Mouse (Mus musculus): ENCODE measurements at regions not wholly inside any gene's neighbourhood (a gene's known extent, or its start where the extent isn't known, plus 50 kb on each side); places are given as distances from the start of the nearest gene placed in this dataset.

DNA sequence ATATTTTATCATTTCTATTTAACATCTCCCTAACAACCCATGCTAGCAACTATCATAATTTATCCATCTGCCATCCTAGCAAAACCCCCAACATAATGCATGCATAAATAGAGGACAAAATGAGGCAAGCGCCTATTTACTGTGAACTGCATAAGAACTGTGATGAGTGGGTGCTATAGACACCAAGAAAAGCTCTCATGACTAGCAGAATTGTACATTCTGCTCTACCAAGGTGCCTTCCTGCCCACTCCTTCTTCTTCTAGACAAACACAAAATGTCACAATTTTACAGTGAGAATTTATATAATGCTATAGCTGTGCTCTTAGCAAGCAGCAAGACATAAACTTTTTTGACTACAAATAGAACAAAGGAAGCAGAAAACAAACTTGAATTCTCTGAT, 305.9 kb downstream of the Brinp1 start:
- no peak for DNase-seq

DNA sequence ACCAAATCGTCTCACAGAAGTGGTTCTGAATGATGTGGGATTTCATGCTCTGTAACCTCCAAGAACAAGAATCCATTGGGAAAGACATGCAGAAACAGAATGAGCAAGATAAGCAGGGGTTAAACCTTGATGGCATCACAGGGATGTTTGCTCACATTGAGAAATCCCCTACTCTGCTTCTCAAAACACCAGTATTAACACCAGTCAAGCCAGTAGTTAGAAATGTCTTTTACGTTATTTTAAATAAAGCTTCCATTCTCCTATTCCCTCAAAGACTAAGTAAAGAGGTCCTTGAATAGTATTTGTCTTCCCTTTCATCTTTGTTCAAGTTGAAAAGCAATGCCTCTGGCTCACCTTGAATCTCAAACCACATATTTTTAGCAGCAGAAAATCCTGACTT, 320.9 kb downstream of the Brinp1 start:
- no peak for DNase-seq

DNA sequence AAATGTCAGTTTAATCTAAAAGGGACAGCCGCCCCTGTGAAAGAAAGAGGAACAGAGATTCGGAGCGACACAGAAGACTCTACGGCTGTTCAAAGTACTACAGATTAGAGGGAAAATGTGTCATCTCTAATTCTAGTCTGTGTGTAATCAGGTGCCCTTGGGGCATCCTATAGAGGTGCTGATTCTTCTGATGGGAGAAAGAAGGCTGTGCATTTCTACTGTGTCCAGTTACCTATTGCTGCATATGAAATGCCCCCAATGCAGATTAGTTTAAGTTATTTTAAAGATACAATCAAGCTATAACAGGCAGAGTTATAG, 330.2 kb downstream of the Brinp1 start:
- DNase-seq, result no peak

DNA sequence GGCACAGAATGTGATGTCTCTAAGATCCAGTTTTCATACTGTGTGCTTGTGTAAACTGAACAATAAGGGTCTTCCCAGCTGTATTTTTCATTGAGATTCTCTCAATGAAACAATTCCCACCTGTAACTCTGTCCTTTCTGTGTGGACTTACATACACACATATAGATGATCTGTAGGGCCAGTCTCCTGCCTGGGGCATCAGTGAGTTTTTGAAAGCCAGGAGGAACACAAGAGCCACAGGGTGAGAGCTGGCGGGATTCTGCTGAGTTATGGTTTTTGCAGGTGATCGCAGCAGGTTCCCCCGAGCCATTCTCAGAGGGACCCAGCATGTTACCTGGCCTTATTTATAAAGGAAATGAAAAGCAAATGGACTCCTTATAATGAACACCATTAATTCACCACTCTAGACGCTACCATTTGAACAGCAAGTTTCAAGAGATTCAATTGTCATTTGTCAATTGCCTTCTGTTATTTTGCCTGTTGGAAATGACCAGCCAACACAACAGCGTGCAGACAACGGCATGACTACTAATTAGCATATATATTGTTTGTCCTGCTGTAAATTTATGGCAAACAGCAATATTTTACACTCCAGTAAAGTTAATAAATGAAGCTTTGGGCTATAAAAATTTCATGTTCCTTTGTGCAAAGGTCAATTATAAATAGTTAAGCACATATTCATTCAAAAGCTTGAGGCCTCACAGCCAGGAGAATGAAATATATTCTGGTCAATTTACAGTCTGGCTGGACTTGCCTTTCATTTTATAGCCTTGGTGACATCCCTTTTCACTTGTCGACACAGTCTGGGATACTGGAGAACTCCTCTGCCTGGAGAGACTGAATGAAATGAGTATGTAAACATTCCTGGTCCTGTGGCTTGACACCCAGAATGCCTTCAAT, 330.8 kb downstream of the Brinp1 start:
- DNase-seq, result no peak

DNA sequence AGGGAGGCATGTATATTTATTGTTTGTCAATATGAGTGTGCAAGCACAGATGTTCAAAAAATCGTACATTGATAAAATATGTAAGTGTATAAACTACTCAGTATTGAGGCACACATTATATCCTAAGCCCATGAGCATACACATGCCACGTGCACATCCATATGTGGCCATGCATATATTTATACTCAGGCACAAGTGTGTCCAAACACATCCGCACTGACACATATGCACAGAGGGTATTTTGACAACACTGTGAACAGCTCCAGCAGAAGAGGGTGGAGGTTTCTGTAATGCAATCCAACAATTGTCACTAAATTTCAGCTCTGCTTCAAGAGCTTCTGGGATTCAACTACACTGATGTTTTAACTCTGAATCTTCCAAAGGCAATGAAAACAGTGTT, 333.6 kb downstream of the Brinp1 start:
- DNase-seq, result no peak

DNA sequence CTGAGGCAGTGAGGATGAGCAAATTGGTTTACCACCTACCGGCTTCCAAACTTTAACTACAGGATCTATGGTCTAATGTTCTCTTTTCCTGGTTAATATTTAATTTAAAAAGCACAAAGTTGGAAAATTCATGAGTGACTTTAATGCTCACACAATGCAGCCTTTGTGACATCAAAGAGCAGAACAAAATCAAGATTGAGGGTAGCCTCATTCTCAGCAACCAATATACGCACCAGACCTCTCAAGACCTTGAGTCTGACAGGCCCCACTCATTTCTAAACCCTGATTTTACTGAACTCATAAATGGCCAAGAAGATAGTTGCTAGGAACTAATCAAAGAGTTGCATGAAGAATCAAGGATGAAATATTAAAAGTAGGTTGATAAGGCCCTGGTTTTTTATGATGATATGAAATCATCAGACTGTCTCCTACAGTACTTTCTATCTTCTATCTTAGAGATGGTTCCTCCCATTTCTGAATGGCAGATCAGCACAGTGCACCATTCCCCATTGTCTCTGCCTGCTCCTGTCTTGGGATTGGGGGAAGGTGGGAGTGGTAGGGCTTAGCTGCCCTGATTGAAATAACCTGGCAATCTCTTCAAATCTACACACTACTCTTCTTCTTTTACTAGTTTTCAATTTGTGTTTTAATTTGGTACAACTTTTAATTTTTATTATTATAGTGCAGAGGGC, 338.3 kb downstream of the Brinp1 start:
- DNase-seq, result no peak

DNA sequence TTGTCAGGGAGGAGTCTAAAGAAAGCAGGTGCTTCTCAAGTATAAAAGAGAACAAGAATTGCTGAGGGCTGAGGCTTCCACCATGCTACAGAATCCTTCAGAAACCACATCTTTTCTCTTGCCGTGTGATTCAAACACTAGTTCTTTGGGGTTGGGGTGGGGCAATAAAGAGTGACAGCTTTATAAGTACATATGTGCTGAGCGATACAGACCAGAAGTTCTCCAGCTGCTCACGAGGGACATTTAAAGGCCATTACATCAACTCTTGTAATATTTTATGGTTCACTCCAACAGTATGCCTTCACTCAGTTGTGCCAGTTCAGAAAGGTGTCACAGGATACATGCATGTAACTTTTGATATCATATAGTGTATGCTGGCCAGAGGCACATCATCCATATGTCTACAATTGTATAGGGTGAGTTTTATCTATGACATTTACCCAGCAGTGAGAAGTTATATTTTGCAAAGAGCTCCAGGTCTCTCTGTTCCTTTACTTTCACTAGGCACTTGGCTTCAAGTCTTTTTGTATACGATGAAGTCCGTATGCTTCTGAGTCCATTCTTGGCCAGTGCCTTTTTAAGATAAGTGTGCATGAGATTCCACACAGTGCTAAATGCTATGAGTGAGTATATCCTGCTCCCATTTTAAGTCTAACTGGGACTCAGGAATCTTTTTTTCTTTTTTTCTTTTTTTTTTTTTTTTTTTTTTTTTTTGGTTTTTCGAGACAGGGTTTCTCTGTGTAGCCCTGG, 341.8 kb downstream of the Brinp1 start:
- no peak for DNase-seq

DNA sequence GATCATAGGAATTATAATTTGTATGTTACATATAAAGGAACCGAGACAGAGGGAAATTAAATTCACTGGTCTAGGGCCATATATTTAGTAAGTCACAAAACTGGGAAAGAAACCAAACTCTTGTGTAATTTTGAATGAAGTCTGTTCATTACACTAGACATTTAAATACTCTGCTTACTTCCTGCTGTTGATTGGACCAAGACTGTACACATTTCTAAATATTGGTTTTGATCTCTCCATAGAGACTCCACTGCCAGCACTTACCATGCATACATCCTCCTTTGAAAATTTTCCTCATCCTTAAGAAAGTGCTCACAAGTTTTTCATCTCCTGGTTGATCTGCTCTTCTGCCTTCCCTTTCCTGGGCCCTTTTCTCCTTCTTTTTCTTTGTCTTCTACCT, 358.9 kb downstream of the Brinp1 start:
- no peak for DNase-seq

DNA sequence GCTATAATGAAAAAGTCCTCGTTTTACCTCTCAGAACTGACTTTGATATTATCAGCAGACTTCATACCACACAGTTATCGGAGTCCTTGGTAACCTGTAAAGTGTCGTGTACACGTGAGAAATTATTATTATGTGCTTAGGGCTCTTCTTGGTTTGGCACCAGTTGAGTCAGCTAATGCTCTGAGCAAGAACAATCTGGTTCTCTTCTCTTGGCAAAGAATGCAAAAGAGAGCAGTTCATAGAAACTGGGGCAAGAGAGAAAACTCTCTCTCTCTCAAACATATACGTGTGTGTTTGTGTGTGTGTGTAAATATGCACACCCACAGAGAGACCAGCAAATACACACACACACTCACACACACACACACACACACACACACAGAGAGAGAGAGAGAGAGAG, 378.8 kb downstream of the Brinp1 start:
- DNase-seq, result no peak

DNA sequence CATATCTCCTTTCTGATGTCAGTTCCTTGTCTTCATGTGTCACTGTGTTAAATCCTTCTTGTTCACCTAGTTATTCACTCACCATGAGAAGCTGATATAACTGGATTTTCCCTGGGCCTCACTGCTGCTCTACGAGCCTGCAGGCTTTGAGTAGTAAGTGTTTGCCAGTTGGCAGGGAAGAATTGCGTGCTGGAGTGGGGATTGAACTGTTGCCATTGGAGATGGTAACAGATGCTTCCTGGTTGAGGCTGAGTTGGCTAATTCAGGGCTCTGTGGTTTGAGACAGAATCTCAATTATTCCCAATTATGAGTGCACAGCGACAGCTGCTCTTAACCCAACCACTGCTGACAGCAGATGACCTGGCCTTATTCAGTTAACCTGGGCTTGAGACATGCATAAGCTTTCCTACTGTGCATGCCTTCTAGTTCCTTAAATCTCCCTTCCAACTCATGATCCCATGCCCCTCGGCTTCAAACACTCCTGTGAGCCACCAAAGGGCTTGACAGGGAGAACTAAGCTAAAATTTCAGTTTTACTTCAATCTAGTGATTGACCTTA, 379.5 kb downstream of the Brinp1 start:
- DNase-seq, result peak; percentile 64

DNA sequence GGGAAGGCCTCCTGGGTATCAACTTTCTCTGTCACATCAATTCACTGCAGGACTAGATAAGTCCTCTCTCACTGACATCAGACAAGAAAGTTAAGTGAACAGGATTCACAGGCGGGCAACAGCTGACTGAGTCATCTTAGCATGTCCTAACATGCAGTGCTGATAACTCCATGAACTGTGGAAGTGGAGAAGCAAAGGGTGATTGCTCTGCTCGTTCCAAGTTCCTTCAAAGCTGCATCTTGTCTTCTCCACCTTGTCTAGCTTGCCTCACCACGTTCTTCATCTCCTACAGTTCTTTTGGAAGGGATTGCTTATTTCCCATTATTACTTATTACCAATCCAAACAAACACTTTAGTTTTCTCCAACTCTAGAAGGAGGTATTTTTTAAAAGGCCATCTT, 380.9 kb downstream of the Brinp1 start:
- DNase-seq, result no peak

DNA sequence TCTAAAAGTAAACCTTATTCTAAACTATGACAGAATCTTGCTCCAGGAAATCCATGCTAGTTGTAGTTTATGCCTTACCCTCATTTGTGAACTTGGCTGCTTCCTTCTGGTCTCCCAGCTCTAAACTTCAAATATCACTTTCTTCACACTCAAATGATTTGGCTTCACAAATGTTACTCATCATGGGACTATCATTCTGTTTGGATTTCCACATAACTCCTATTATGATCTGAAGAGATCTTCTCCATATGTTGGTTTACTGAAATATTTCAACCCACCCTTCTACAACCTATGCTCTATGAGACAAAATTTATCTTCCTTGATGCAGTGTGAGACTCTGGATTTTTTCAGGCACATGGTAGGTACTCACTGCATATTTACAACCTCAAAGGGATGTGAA, 381.7 kb downstream of the Brinp1 start:
- DNase-seq, result no peak

DNA sequence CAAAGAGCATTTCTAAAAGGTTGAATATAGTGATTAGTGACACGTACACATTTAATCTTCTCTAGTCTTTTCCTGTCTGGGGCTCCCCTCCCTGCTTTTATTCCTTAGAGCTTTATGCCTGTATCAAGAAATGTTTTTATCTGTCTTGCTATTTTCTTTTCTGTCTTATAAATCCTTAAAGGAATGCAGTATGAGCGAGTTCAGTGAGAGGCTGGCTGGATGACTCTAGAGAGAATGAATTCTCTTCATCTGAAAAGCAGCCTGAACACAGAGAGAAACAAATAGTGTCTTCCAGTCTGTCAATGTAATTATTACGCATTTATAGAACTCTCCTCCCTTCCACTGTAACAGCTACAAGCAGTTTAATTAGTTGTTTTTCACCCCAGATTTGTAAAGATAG, 417.9 kb downstream of the Brinp1 start:
- no peak for DNase-seq

DNA sequence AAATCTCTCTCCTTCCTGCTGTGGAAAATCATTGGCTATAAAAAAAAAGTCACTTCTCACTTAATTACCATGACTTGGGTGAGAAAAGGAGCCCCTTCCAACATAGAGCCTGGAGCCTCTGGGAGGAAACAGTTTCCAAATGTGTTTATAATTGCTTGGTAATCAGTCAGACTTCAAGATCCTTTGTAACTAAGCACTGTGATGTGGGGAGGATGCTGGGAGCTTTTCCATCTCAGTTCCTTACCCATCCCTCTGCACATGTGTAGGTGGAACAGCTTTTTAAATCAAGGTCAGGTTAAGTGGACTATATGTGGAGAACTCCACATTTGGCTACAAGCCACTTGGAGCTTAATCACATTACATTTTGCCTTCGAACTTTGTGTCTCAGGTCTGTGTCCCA, 418.4 kb downstream of the Brinp1 start:
- DNase-seq, result no peak

DNA sequence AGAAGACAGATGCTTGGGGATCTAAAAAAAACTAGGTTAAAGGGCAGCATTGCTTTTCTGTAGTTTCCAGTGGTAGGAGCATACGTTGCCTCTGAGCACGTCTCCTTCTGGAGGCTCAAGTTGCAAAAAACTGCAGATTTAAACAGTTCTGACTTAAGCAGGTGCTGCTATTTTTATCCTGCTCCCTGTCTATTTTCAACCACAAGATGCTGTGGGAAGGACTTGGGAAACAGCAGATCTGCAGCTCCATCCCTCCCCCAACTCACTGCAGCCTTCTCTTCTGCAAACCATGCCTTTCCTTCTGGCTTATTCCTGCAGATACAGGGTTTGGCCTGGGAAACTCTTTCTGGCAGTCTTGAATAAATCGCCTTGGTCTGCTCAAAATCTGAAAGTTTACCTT, 422.1 kb downstream of the Brinp1 start:
- DNase-seq, result no peak

DNA sequence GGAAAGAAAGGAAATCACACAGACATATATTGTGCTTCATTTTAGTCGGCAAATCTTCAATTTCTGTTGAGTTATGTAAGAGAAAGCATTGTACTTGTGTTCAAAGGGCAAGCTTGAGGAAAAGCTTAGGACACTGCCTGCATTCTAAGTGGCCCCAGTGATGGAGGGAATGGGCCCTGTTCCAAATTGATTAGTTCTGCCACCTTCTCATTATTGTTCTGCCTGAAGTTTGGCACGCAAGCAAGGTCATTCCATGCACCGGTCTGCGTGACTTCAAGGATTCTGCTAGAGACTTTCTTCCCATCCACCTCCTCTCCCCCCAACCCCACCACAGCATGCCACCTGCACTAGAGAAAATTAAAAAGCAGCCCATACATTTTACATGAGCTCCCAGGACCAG, 466.2 kb downstream of the Brinp1 start:
- DNase-seq, result no peak

DNA sequence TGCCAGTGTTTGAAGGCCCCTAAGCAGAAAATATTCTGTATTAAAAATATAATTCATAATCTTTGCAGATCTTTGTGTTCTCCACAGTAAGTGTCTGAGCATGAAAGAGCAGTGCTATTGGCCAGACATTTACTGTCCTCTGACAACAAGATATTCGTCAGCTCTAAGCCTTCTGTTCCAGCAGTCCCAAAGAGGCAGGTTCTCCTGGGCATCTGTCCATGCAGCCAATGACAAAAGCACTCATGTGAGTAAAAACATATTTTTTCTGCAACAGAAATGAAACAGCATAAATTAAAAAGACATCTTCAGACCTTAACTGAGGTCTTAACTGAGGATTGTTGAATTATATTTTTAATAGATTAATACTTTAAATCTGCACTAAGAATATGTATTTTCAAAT, 467.3 kb downstream of the Brinp1 start:
- DNase-seq, result no peak

DNA sequence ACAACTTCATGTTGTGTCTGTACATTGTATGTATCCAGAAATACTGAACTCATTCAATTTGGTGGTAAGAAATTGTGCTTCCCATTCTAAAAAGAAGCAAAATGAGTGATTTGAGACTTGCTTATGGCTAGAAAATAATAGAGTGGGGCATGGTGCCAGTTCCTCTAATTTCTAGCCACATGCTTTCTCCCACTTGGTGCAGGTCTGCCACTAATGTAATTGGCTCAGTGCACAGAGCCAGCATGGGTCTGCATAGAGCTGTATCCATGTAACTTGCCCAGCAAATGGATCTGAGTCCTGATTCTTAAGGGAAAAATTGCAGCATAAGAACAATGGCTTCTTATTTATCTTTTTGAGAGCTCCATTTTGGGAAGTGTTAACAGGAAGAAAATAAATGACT, 492.4 kb downstream of the Brinp1 start:
- peak; percentile 82 for DNase-seq

DNA sequence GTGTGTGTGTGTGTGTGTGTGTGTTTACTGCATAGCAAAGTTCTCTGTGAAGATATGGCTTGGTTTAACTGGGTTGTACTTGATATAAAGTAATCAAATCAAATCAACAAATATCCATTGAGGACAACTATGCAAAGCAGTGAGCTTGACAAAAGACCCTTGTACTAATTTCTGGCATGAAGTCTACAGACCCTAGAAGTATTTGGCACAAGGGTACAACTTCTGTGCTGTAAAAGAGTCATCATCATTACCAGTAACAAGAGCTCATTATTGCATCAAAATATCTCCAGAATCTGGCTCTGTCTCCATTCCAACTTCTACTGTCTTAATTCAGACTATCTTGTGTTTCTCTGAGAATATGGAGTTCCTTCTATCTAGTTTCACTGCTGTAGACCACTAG, 538.2 kb downstream of the Brinp1 start:
- no peak for DNase-seq

DNA sequence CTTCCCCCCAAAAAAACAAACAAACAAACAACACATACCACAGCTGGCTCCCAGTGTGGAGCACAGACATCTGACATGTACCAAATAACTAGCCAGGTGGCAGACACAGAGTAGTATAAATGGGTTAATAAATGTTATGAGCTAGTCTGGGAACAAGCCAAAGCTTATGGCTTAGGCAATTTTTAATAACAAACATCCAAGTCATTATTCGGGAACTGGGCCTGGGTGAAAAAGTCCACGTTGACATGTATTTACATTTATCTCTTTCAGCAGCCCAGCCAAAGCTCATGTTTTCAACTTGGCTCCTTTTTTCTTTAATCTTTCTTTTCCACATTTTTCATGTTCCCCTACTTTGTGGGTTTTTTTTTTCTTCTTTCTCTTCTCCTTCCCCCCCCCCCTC, 543.4 kb downstream of the Brinp1 start:
- DNase-seq, result no peak

DNA sequence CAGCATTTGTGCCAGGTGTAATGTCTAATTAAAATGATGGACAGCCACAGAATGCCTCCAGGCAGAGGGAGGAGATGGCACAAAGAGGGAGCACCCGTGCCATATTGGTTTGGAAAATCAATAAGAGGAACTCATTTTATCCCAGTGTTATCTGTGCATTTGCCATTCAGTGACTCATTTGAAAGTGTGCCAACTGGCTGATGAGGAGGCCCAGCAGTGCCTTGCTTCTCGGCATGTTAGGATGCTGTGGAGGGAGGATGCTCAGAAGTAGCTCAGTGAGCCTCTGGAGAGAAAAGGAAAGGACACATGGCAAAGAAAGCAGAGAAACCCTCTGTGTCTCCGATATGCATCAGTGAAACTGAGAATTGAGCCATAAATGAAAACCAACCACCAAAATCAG, 549.8 kb downstream of the Brinp1 start:
- DNase-seq, result peak; percentile 16

DNA sequence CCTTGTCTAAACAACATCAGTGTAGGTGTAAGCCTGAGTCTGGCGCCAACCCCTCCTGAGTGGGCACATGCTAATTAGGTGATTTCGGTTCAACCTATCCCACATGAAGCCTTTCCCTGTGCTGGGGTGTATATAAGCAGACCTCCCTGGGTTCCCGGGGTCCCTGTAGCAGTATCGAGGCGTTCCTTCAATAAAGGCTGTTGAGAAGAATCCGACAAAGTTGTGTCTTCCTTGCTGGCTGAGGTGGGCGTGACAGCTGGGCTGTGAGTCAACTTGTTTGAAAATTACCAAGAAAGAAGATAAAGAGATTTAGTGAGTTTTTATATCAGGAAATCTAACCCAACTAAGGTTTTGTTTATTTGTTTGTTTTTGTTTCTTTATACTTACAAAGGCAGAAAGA, 567.1 kb downstream of the Brinp1 start:
- no peak for DNase-seq

DNA sequence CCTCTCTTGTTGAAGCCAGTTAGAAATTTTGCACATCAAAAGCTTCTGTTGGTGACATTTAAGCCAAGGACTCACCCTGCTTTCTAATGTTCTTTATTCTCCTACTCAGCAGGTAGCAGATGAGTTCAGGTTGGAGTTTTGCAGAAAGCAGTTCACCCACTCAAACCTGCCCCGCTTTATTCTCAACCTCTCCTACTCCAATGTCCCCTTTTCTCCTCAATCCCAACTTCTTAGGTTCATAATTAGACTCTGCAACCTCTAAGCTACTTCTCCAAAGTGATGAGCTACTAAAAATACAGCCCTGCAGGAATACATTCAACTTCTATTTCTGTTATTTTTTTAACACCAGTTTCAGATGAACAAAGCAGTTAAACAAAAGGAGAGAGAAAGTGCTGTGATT, 572.2 kb downstream of the Brinp1 start:
- DNase-seq, result no peak

DNA sequence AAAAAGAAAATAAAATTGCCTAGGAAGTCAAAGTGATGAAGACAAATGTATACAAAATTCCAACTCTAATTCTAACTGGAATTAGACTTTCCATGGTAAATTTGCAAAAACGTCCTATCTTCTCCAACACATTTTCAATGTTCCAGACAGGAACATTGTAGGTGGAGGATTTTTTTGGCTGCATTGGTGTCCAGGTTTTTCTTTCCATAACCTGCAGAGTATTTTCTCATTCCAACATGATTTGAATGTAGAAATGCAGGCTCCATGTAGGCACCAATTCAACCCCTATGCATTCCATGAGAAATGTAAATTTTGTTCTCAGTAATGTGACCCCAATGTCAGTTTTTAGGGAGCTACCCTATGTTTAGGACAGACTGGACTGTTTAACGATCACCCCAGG, 586.2 kb downstream of the Brinp1 start:
- DNase-seq, result no peak
